Mouse (Mus musculus): ENCODE data around the gene Wfikkn1. TPM values are rescaled to one million over a fixed set of nuclear protein-coding genes. Genes with fewer than 3 reads are reported as not detected.

The Wfikkn1 gene
- polyA plus RNA-seq, 1 experiment, result 0.61 TPM

GRCm38 (mm10) chr17:25834595-25835222, 45.9 kb downstream of the Wfikkn1 start:
- no peak for TF ChIP-seq CTCF (IDR thresholded peaks at IDR 0.05; ENCODE audit: extremely low read depth, insufficient read depth, low read length)
- no peak for TF ChIP-seq POLR2A (IDR thresholded peaks at IDR 0.05; ENCODE audit: extremely low read depth, insufficient read depth, low read length)
- peaks cover 6% of the 10 kb centered on the region for H3K4me1 ChIP-seq (ENCODE audit: control insufficient read depth, insufficient read depth, low read length)
- no peak overlapping the region for H3K27ac ChIP-seq (ENCODE audit: insufficient read depth, low read length)
- H3K4me3 ChIP-seq (ENCODE audit: insufficient read depth, low read length), result peak overlapping the region; percentile 79; the same call in 1 of the 2 replicates

- no peak for TF ChIP-seq POLR2A (IDR thresholded peaks at IDR 0.05; ENCODE audit: extremely low read depth, insufficient read depth, low read length)
- TF ChIP-seq CTCF (IDR thresholded peaks at IDR 0.05; ENCODE audit: extremely low read depth, insufficient read depth, low read length), result no peak
Measured at GRCm38 (mm10) chr17:25833961-25834594, 46.6 kb downstream of the Wfikkn1 start.

GRCm38 (mm10) chr17:25833291-25833663, 47.4 kb downstream of the Wfikkn1 start, which contains the start of gene Stub1:
Gene Stub1, minus strand, starts transcription at chr17:25833404.
- H3K4me3 ChIP-seq (ENCODE audit: insufficient read depth, low read length), result peak within 1 kb of the TSS; percentile 79
- H3K27ac ChIP-seq (ENCODE audit: insufficient read depth, low read length), result peak within 1 kb of the TSS; percentile 97
- TF ChIP-seq CTCF (IDR thresholded peaks at IDR 0.05; ENCODE audit: extremely low read depth, insufficient read depth, low read length) (no peak), POLR2A (IDR thresholded peaks at IDR 0.05; ENCODE audit: extremely low read depth, insufficient read depth, low read length) (peak; percentile 24; the same call in 1 of the 2 replicates)
- H3K4me1 ChIP-seq (ENCODE audit: control insufficient read depth, insufficient read depth, low read length), result peaks cover 6% of the 10 kb centered on the region

More at GRCm38 (mm10) chr17:25833961-25834594, 46.6 kb downstream of the Wfikkn1 start:
- Histone ChIP-seq H3K4me1 (ENCODE audit: control insufficient read depth, insufficient read depth, low read length) (peaks cover 6% of the 10 kb centered on the region), H3K4me3 (ENCODE audit: insufficient read depth, low read length) (peak overlapping the region; percentile 79), H3K27ac (ENCODE audit: insufficient read depth, low read length) (0 out of 2 replicates have a peak overlapping the region, but pooled peaks have one; percentile 97)

- peak overlapping the region; percentile 79 for H3K4me3 ChIP-seq (ENCODE audit: insufficient read depth, low read length)
- H3K27ac ChIP-seq (ENCODE audit: insufficient read depth, low read length), result peak overlapping the region; percentile 97
- H3K4me1 ChIP-seq (ENCODE audit: control insufficient read depth, insufficient read depth, low read length), result peaks cover 6% of the 10 kb centered on the region
- TF ChIP-seq CTCF (IDR thresholded peaks at IDR 0.05; ENCODE audit: extremely low read depth, insufficient read depth, low read length), result no peak
- 0 out of 2 replicates have a peak, but pooled peaks have one; percentile 44 for TF ChIP-seq POLR2A (IDR thresholded peaks at IDR 0.05; ENCODE audit: extremely low read depth, insufficient read depth, low read length)
Measured at GRCm38 (mm10) chr17:25832436-25833290, 48.0 kb downstream of the Wfikkn1 start.

GRCm38 (mm10) chr17:25831451-25832281, 49.0 kb downstream of the Wfikkn1 start:
- Histone ChIP-seq H3K27ac (ENCODE audit: insufficient read depth, low read length) (no peak overlapping the region), H3K4me3 (ENCODE audit: insufficient read depth, low read length) (peak overlapping the region; percentile 79), H3K4me1 (ENCODE audit: control insufficient read depth, insufficient read depth, low read length) (peaks cover 6% of the 10 kb centered on the region)
- 0 out of 2 replicates have a peak, but pooled peaks have one; percentile 12 for TF ChIP-seq POLR2A (IDR thresholded peaks at IDR 0.05; ENCODE audit: extremely low read depth, insufficient read depth, low read length)
- no peak for TF ChIP-seq CTCF (IDR thresholded peaks at IDR 0.05; ENCODE audit: extremely low read depth, insufficient read depth, low read length)

GRCm38 (mm10) chr17:25830806-25831431, 49.7 kb downstream of the Wfikkn1 start:
- Histone ChIP-seq H3K4me3 (ENCODE audit: insufficient read depth, low read length) (peak overlapping the region; percentile 79; the same call in 1 of the 2 replicates), H3K4me1 (ENCODE audit: control insufficient read depth, insufficient read depth, low read length) (peaks cover 5% of the 10 kb centered on the region), H3K27ac (ENCODE audit: insufficient read depth, low read length) (no peak overlapping the region)
- no peak for TF ChIP-seq POLR2A (IDR thresholded peaks at IDR 0.05; ENCODE audit: extremely low read depth, insufficient read depth, low read length)
- no peak for TF ChIP-seq CTCF (IDR thresholded peaks at IDR 0.05; ENCODE audit: extremely low read depth, insufficient read depth, low read length)

- Histone ChIP-seq H3K4me1 (ENCODE audit: control insufficient read depth, insufficient read depth, low read length) (peaks cover 2% of the 10 kb centered on the region; the same call in 1 of the 2 replicates), H3K27ac (ENCODE audit: insufficient read depth, low read length) (no peak overlapping the region), H3K4me3 (ENCODE audit: insufficient read depth, low read length) (peak overlapping the region; percentile 75; the same call in 1 of the 2 replicates)
- TF ChIP-seq POLR2A (IDR thresholded peaks at IDR 0.05; ENCODE audit: extremely low read depth, insufficient read depth, low read length), result peak; percentile 24; the same call in 1 of the 2 replicates
- TF ChIP-seq CTCF (IDR thresholded peaks at IDR 0.05; ENCODE audit: extremely low read depth, insufficient read depth, low read length), result no peak
Measured at GRCm38 (mm10) chr17:25830200-25830753, 50.4 kb downstream of the Wfikkn1 start.

- Histone ChIP-seq H3K4me3 (ENCODE audit: insufficient read depth, low read length) (peak overlapping the region; percentile 75), H3K4me1 (ENCODE audit: control insufficient read depth, insufficient read depth, low read length) (peaks cover 2% of the 10 kb centered on the region; the same call in 1 of the 2 replicates), H3K27ac (ENCODE audit: insufficient read depth, low read length) (no peak overlapping the region)
- TF ChIP-seq POLR2A (IDR thresholded peaks at IDR 0.05; ENCODE audit: extremely low read depth, insufficient read depth, low read length) (no peak), CTCF (IDR thresholded peaks at IDR 0.05; ENCODE audit: extremely low read depth, insufficient read depth, low read length) (no peak)
Measured at GRCm38 (mm10) chr17:25829558-25830017, 51.1 kb downstream of the Wfikkn1 start.

Data from cortical plate, adult 2 months (tissue).